Mouse (Mus musculus) spleen, adult 2 months (tissue): ENCODE data around the gene Zfp30. TPM values are rescaled to one million over a fixed set of nuclear protein-coding genes. Genes with fewer than 3 reads are reported as not detected.
A peak's percentile ranks its signal among the peaks of the same experiment; 100 is the strongest.

Experiments
- DNase-seq, 2 experiments: peaks; one replicate each; pipeline versions ENCODE4 v3.0.0 to v3.0.0-alpha.2; 2012 to 2021; ENCODE audit warnings: low spot score in 2 of 2, low read depth in 1 of 2
- H3K27ac ChIP-seq: fragments of 200-500 bp; 2 replicates; pipeline ENCODE4 v1.5.1; 2012; ENCODE audit warnings: low read length, inconsistent platforms; ENCODE audit not compliant: insufficient read depth
- H3K27me3 ChIP-seq: fragments of 200-500 bp; 2 replicates; pipeline ENCODE4 v1.6.1; 2012; ENCODE audit warnings: mild to moderate bottlenecking, moderate library complexity, low read length, inconsistent platforms; ENCODE audit not compliant: control insufficient read depth, insufficient read depth
- H3K36me3 ChIP-seq: fragments of 200-500 bp; 2 replicates; pipeline ENCODE4 v1.6.1; 2012; ENCODE audit warnings: mild to moderate bottlenecking, low read length, inconsistent platforms; ENCODE audit not compliant: control insufficient read depth, insufficient read depth
- H3K4me1 ChIP-seq: fragments of 200-500 bp; 2 replicates; pipeline ENCODE4 v1.6.1; 2011; ENCODE audit warnings: inconsistent platforms; ENCODE audit not compliant: control insufficient read depth, insufficient read depth, insufficient read length
- H3K4me3 ChIP-seq: fragments of 200-500 bp; 2 replicates; pipeline ENCODE4 v1.5.1; 2011; ENCODE audit warnings: mild to moderate bottlenecking, inconsistent platforms; ENCODE audit not compliant: insufficient read depth, insufficient read length; ENCODE audit errors: extremely low read depth
- CTCF ChIP-seq: fragments of 200-500 bp; IDR thresholded peaks from 2 replicates; pipeline ENCODE4 v1.5.1; 2011; ENCODE audit warnings: mild to moderate bottlenecking, inconsistent platforms; ENCODE audit not compliant: insufficient read depth, insufficient read length, insufficient replicate concordance; ENCODE audit errors: extremely low read depth
- POLR2A ChIP-seq: fragments of 200-500 bp; IDR thresholded peaks from 2 replicates; pipeline ENCODE4 v1.6.1; 2011; ENCODE audit warnings: low read depth, low read length, inconsistent platforms
- WGBS: fragments of 180-500 bp; shearing (Covaris S2); methylation state at CpG from one replicate; pipeline ENCODE4 v1.1.7; 2018; 5-methylcytosine and 5-hydroxymethylcytosine counted together
- polyA plus RNA-seq: library from polyadenylated mRNA; depleted of rRNA; stranded (reverse); fragments of >200 nt; gene quantifications from 2 replicates; pipeline ENCODE4 v1.2.3, GENCODE M21; 2012; rRNA removed

Gene Zfp30
- polyA plus RNA-seq: 0.69 and 0.74 TPM in 2 replicates

DNA sequence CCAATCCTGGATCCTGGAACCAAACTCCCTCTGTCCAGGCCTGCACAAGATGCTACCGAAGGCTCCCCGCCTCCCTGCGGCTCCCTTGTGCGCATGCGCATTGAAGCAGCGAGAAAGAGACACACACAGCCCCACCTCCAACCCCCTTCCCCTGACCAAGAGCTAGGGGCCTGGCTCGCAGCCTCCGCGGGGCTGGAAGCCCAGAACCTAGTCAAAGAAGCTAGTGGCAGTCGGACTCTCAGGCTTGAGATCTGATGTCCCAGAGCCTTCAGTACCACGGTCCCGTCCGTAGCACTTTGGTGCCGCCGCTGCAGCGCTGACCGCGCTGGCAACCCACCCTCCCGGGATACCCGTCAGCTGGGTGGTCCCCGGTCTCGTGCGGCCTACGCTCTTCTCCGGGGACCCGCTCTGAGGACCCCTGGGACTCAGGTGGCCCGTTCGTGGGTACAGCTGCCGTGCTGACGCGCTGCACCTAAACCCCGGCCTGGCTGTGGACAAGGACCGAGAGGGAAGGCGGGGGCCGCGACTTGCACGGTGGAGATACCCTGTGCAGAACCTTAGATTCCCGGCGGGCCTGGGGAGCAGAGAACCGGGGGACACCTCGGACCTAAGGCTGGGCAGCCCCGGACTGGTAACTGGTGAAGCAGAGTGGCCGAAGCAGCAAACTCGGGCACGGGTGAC, at the start of gene Zfp30:
Gene Zfp30 (plus strand): TSS at position 128 of the 681 bp plus-strand sequence.
- Histone ChIP-seq H3K27me3 (no peaks in the 10 kb centered on the region), H3K36me3 (no peaks in the 10 kb centered on the region), H3K27ac (no peak within 1 kb of the TSS), H3K4me3 (peak within 1 kb of the TSS; percentile 66), H3K4me1 (peaks cover 2% of the 10 kb centered on the region; the same call in 1 of the 2 replicates)
- 1% methylated on average over 45 of the region's 45 CpGs for WGBS
- peak in 1 of 2 experiments; percentile 49 for DNase-seq
- TF ChIP-seq POLR2A (no peak), CTCF (no peak)

DNA sequence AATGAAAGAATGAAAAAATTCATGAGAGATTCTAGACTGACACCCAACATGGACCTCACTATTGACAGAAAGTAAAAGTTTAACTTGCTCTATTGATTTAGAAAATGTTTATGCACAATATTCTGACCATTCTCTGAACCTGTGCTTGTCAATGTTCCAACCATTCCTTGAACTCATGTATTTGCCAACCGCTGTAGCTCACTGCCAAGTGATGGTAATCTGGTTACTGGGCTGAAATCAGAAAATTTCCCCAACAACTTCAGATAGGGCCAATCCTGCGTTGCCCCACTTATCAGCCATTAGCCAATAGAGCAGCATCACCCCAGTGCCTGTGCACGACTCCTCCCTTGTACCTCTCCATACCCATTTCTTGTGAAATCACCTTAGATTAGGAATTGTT, 41.5 kb upstream of the Zfp30 start:
- Histone ChIP-seq H3K4me3 (no peak overlapping the region), H3K27ac (no peak overlapping the region), H3K36me3 (no peaks in the 10 kb centered on the region), H3K27me3 (no peaks in the 10 kb centered on the region), H3K4me1 (no peaks in the 10 kb centered on the region)
- no peak for DNase-seq
- WGBS: 80% methylated on average over 3 of the region's 3 CpGs
- TF ChIP-seq CTCF (no peak), POLR2A (no peak)

DNA sequence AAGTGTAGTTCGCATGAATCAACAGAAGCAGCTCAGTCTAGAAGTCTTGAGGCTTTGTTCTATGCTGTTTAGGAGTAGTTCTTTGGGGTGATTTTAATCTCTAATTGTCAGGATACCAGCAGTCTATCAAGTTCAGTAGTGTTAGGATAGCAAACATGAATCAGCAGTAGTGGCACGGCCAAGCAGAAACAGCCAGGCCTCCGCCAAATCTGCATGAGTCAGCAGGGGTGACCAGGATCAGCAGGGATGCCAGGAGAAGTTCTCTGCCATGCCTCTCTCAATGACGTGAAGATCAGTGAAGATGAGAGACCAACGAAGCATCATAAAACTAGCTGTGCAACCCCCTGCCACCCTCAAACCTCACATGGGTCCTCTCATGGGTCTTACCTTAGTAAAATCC, 23.3 kb upstream of the Zfp30 start:
- WGBS: 87% methylated on average over 5 of the region's 5 CpGs

DNA sequence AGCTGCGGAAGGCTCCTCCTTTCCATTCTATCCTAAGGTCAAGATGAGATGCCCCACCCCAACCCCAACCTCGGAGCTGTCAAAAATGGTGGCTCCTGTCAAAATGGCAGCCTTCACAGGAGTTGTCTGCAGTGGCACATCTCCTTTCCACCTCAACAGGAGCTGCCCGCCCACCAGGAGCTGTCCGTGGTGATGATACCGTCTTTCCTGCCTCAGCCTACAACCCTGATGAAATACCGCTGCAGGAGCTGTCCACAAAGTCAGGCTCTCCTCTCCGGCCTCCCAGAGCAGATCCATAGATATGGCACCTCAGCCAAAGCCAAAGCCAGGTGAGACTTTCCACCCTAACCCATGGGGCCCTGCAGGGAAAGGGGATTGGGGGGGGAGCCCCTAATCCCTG, 19.1 kb upstream of the Zfp30 start:
- H3K27me3 ChIP-seq: no peaks in the 10 kb centered on the region
- DNase-seq: no peak
- H3K27ac ChIP-seq: no peak overlapping the region
- TF ChIP-seq CTCF: no peak
- TF ChIP-seq POLR2A: no peak
- WGBS: 91% methylated on average over 7 of the region's 7 CpGs
- peaks cover 6% of the 10 kb centered on the region; the same call in 1 of the 2 replicates for H3K4me1 ChIP-seq
- no peaks in the 10 kb centered on the region for H3K36me3 ChIP-seq
- H3K4me3 ChIP-seq: no peak overlapping the region

More for the DNA sequence above, 23.3 kb upstream of the Zfp30 start:
- H3K27ac ChIP-seq: no peak overlapping the region
- DNase-seq: no peak
- no peaks in the 10 kb centered on the region for H3K27me3 ChIP-seq
- TF ChIP-seq CTCF (no peak), POLR2A (no peak)
- H3K4me3 ChIP-seq: no peak overlapping the region
- H3K4me1 ChIP-seq: no peaks in the 10 kb centered on the region
- H3K36me3 ChIP-seq: no peaks in the 10 kb centered on the region

DNA sequence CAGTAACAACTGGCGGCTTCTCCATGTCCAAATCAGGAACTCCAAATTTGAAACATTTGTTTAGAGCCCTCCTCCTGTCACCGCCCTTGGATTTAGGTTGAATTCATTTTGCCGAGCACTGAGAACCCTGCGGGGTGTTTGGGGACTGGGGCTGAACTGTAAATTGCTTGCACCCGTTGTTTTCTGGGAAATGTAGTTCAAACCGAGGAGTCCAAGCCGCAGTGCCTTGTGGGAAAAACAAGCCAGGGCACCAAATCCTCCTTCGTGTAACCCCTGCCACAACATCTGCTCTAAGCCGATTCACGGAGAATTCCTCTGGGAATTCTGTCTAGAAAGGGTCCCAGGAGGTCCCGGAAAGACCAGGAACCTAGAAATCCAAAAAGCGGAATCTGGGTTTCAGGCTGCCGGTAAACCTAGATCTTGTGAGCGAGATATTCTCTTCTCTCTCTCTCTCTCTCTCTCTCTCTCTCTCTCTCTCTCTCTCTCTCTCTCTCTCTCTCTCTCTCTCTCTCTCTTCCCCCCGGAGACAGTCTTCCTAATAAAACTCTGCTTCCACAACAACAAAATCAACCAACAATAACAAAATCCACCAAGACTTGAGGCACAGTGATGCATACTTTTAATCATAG, 16.6 kb upstream of the Zfp30 start:
- Histone ChIP-seq H3K4me1 (peaks cover 6% of the 10 kb centered on the region; the same call in 1 of the 2 replicates), H3K36me3 (0 out of 2 replicates have a peak, but pooled peaks cover 4% of the 10 kb centered on the region), H3K27ac (peak overlapping the region; percentile 55), H3K27me3 (no peaks in the 10 kb centered on the region), H3K4me3 (peak overlapping the region; percentile 58)
- DNase-seq: peak; percentile 57 to 80
- TF ChIP-seq POLR2A (no peak), CTCF (no peak)
- under 1% methylated on average over 15 of the region's 15 CpGs for WGBS

DNA sequence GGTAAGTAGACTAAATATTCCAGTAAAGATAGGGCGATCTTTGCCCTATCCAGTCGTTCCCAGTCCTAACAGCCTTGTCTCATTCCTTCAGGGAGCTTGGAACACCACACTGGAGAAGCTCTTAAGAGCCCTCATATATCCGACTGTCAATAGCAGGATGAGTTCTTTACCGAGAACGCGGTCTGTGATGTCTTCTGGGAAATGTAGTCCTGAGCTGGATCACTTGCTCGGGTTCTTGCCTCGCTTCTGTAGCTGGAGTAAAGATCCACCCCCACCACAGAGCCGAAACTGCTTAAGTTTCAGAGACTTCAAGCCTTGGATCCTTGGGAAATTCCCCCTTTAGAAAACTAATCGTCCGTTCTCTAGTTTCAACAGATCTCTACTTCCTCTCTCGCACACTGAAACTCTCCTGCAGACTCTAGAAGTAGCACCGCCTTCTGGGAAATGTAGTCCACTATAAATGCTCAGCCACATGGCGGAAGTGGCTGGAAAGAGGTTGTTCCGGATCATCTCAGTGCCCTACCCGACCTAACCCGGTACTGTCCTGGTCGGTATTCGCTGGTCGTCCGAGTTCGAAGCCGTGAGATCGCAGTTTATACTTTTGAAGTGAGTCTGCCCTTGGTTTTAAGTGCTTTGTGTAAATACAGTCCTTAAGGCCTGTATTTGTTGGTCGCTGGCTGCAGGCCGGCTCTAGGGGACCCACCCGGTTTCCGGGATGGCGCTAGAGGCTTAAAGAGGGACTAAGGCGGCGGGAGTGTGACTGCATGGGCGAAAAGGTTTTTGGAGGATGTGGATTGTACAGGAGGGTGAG, 15.5 kb upstream of the Zfp30 start, which contains the start of gene Zfp84:
Gene Zfp84 (plus strand): TSS at position 463 of the 811 bp plus-strand sequence.
- H3K27ac ChIP-seq: peak within 1 kb of the TSS; percentile 87
- H3K36me3 ChIP-seq: peaks cover 8% of the 10 kb centered on the region
- peak within 1 kb of the TSS; percentile 64 for H3K4me3 ChIP-seq
- no peaks in the 10 kb centered on the region for H3K27me3 ChIP-seq
- peak; percentile 80; the same call in 1 of the 2 replicates for TF ChIP-seq POLR2A
- no peak for TF ChIP-seq CTCF
- H3K4me1 ChIP-seq: peaks cover 6% of the 10 kb centered on the region; the same call in 1 of the 2 replicates
- DNase-seq: peak; percentile 84 to 87
- 1% methylated on average over 32 of the region's 32 CpGs for WGBS

DNA sequence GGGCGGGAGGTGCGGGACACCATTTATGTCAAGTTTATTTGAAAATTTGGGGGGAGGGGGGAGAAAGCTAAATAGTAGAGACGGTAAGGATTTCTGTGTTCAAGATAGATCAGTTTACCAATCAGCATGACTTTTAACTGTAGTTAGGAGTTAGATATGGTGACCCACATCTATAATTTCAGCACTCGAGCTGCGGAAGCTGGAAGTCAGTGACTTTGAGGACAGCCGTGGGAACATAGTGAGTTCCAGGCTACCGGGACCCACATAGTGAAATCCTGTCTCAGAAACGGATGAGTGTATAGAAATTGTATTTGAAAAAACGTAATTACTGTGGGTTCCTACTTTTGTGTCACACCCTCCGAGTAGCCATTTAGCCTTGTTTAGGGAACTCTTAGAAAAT, 14.8 kb upstream of the Zfp30 start:
- Histone ChIP-seq H3K4me1 (peaks cover 6% of the 10 kb centered on the region; the same call in 1 of the 2 replicates), H3K4me3 (peak overlapping the region; percentile 64), H3K27me3 (no peaks in the 10 kb centered on the region), H3K36me3 (peaks cover 14% of the 10 kb centered on the region), H3K27ac (peak overlapping the region; percentile 87)
- 2% methylated on average over 10 of the region's 10 CpGs for WGBS
- DNase-seq: no peak
- TF ChIP-seq CTCF (no peak), POLR2A (no peak)
